Mouse (Mus musculus): ENCODE data around the gene Id1. TPM values are rescaled to one million over a fixed set of nuclear protein-coding genes. Genes with fewer than 3 reads are reported as not detected.

Id1 gene
- polyA plus RNA-seq, 1 experiment from 2014 or later, result 86.2 TPM

DNA sequence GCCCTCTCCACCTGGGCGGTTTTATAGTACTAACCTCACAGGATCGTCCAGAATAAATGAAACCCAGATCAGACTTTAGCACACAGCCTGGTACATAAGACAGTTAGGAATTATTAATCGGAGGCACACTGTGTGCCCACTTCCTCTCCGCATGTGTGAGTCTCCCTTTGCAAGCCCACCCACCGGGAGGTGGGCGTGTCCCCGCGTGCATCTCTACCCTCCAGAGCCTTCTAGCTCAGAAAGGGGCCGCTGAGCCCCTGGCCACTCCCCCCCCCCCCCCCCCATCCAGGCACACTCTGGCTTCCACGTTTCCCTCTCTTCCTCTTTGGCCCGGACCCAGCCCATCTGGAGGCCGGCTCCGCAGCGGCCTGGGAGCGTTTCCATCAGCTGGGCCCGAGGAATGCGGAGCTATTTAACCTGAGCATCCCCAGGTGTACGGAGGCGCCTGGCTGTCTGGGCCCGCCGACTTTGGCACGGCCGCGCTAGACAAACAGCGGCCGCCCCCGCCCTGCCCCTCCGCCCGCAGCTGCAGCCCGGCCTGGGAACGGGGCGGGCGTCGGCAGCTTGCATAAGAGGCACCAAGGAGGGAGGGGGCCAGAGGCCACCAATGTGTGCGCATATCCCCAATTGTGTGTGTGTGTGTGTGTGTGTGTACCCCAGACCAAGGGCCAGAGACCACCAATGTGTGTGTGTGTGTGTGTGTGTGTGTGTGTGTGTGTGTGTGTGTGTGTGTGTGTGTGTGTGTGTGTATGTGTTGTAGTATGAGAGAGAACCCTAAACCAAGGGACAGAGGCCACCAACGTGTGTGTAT is 3.2 kb downstream of the Id1 start:
- peaks cover 9% of the 10 kb centered on the region; the same call in 1 of the 2 replicates for H3K27me3 ChIP-seq (ENCODE audit: low read depth, poor library complexity, severe bottlenecking)
- under 1% methylated on average over 36 of the region's 36 CpGs for WGBS
- H3K36me3 ChIP-seq, result 0 out of 2 replicates have a peak, but pooled peaks cover 4% of the 10 kb centered on the region
- peak overlapping the region; percentile 90 for H3K27ac ChIP-seq (replicated peaks)
- peak; percentile 73 for DNase-seq (ENCODE audit: low spot score)
- H3K4me1 ChIP-seq, result peaks cover 82% of the 10 kb centered on the region
- H3K4me3 ChIP-seq, result peak overlapping the region; percentile 64
- H3K9me3 ChIP-seq (replicated peaks), result no peaks in the 10 kb centered on the region

DNA sequence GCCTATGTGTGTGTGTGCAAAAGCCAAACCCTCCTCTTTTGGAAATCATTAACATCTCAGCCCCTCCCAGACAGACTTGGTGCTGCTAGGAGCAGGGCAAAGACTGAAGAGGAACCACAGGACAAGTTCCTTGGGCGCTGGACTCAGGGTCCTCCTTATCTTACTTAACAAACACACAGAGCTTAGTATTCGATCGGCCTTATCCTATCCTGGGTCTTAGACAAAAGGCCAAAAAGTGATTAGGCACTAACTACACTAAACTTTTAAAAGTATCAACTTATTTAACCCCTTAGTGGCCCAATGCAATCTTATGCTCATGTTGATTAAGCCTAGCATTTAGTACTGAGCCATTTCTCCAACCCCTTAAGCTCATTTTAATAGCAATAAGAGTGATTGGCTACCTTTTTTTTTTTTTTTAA is 3.8 kb downstream of the Id1 start:
- DNase-seq (ENCODE audit: low spot score), result no peak
- H3K36me3 ChIP-seq, result 0 out of 2 replicates have a peak, but pooled peaks cover 4% of the 10 kb centered on the region
- H3K4me3 ChIP-seq, result peak overlapping the region; percentile 64
- 13% methylated on average over 3 of the region's 3 CpGs for whole genome bisulfite sequencing
- H3K9me3 ChIP-seq (replicated peaks), result no peaks in the 10 kb centered on the region
- peak overlapping the region; percentile 90 for H3K27ac ChIP-seq (replicated peaks)
- peaks cover 8% of the 10 kb centered on the region; the same call in 1 of the 2 replicates for H3K27me3 ChIP-seq (ENCODE audit: low read depth, poor library complexity, severe bottlenecking)
- peaks cover 75% of the 10 kb centered on the region for H3K4me1 ChIP-seq

DNA sequence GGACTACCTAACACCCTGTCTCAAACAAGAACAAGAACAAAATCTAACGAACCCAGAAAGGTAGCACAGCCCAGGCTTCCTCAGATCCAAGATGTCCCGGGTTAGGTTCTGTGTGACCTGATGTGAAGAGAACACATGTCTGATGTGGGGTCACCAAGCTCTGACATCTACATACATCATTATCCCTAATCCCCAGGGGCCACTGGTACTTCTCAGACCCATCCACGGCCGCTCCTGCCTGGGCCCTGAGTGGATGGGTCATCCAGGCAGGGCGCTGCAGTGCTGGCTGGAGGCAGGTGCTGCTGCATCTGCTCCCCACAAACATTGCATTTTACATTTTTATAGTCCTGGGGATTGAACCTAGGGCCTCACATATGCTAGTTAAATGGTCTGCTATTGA is 4.4 kb downstream of the Id1 start:
- 0 out of 2 replicates have a peak overlapping the region, but pooled peaks have one; percentile 90 for H3K27ac ChIP-seq (replicated peaks)

DNA sequence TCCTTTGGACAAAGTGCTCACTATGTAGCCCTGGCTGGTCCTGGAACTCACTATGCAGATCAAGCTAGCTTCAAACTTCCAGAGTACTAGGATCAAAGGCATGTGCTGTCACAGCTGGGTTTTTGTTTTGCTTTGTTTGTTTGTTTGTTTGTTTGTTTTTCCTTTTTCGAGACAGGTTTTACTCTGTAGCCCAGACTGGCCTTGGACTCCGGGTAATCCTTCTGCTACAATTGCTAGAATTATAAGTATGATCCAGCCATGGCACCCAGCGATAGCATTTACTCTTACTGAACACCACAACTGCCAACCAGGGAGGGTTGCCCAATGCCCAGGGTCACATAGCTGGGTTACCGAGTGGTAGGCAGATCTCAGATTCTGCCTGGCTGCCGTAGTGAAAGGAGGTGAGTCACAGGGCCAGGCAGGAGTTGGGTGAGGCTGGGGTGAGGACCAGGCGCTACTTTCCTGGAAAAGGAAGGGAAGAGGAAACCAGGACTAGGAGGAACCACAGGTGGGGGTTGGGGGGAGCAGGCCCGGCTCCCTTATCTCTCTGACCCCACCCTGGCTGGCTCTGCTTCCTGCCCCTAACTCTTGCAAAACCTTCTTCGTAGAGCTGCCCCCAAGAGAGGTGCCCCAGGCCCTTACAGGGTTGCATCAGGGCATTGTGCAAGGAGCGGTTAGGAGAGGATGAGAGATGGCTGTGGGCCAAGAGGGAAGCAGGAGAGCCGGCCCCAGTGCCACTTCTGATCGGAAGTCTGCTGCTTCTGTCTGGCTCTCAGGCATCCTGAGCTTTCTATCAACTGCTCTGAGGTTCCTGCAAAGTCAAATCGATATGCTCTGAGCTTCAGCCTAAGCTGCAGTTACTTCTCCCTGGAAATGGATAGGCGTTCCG is 5.3 kb downstream of the Id1 start:
- Histone ChIP-seq H3K36me3 (0 out of 2 replicates have a peak, but pooled peaks cover 4% of the 10 kb centered on the region), H3K4me1 (peaks cover 60% of the 10 kb centered on the region), H3K27ac (replicated peaks) (peak overlapping the region; percentile 81), H3K9me3 (replicated peaks) (no peaks in the 10 kb centered on the region), H3K27me3 (ENCODE audit: low read depth, poor library complexity, severe bottlenecking) (peaks cover 8% of the 10 kb centered on the region; the same call in 1 of the 2 replicates), H3K4me3 (no peak overlapping the region)
- 64% methylated on average over 14 of the region's 14 CpGs for WGBS
- peak; percentile 25 for DNase-seq (ENCODE audit: low spot score)

More for the DNA sequence above, 4.4 kb downstream of the Id1 start:
- no peaks in the 10 kb centered on the region for H3K9me3 ChIP-seq (replicated peaks)
- DNase-seq (ENCODE audit: low spot score), result no peak
- 70% methylated on average over 5 of the region's 5 CpGs for WGBS
- peaks cover 69% of the 10 kb centered on the region for H3K4me1 ChIP-seq
- H3K36me3 ChIP-seq, result 0 out of 2 replicates have a peak, but pooled peaks cover 4% of the 10 kb centered on the region
- peaks cover 8% of the 10 kb centered on the region; the same call in 1 of the 2 replicates for H3K27me3 ChIP-seq (ENCODE audit: low read depth, poor library complexity, severe bottlenecking)
- no peak overlapping the region for H3K4me3 ChIP-seq

DNA sequence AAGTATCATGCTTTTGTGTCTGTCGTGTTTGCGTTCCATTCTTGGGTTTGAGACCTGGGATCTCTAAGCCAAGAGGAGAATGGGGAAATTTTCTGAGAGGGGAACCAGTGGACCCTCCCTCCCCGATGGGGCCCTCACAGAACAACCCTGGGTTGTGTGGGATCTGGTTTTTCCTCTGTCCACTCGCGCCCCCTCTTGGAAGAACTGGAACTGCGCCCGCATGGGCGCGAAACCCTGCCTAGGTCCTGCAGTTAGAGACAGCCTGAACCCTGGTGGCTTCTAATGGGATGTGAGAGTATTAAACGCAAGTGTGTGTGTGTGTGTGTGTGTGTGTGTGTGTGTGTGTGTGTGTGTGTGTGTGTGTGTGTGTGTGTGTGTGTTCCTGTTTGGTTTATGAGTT is 6.4 kb downstream of the Id1 start:
- H3K27ac ChIP-seq (replicated peaks), result peak overlapping the region; percentile 81
- H3K4me3 ChIP-seq, result no peak overlapping the region
- WGBS, result 32% methylated on average over 10 of the region's 10 CpGs

DNA sequence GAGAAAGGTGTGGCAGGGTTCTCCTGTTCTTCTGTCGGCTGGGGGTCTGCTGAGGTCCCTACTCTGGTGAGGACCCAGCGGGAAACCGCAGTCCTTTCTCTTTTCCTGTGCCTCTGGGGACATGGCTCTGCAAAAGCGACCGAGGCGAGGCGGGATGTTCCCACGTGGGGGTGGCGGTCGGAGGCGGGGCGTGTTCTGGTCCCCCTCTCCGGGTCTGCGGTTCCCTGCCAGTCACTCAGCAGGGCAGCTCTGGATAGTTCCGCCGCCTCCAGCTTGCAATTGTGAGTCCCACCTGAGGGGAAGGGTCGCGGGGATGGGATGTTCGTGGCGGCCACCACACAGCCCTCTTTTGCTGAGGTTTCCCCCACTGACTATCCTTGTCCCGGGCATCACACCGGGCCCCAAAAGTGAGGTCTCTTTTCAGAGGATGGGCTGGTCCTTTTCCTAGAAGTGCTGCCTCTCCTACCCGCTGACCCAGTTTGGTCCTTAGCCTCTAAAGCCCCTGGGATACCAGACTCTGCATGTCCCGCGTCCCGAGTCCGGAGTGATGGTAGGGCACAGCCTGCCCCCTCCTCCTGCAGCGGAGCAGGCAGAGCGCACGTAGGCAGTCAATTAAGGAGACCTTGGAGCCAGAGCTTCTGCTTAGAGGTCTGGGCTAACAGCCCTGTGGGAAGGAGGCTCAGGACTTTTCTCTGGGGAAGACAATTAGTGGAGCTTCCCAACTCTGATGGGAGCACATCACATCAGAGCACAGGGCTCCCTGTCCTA is 18.1 kb downstream of the Id1 start, which contains the start of gene Cox4i2:
TSS of gene Cox4i2 (plus strand) at position 230 of the 768 bp plus-strand sequence.
- DNase-seq (ENCODE audit: low spot score), result peak; percentile 44
- Histone ChIP-seq H3K4me3 (peak within 1 kb of the TSS; percentile 48), H3K36me3 (no peaks in the 10 kb centered on the region), H3K9me3 (replicated peaks) (no peaks in the 10 kb centered on the region), H3K27me3 (ENCODE audit: low read depth, poor library complexity, severe bottlenecking) (peaks cover 41% of the 10 kb centered on the region), H3K4me1 (peaks cover 23% of the 10 kb centered on the region), H3K27ac (replicated peaks) (peak within 1 kb of the TSS; percentile 76)
- 3% methylated on average over 30 of the region's 30 CpGs for WGBS

More for the DNA sequence above, 6.4 kb downstream of the Id1 start:
- peaks cover 8% of the 10 kb centered on the region; the same call in 1 of the 2 replicates for H3K27me3 ChIP-seq (ENCODE audit: low read depth, poor library complexity, severe bottlenecking)
- H3K9me3 ChIP-seq (replicated peaks), result no peaks in the 10 kb centered on the region
- DNase-seq (ENCODE audit: low spot score), result peak; percentile 83
- peaks cover 50% of the 10 kb centered on the region for H3K4me1 ChIP-seq
- 0 out of 2 replicates have a peak, but pooled peaks cover 4% of the 10 kb centered on the region for H3K36me3 ChIP-seq

DNA sequence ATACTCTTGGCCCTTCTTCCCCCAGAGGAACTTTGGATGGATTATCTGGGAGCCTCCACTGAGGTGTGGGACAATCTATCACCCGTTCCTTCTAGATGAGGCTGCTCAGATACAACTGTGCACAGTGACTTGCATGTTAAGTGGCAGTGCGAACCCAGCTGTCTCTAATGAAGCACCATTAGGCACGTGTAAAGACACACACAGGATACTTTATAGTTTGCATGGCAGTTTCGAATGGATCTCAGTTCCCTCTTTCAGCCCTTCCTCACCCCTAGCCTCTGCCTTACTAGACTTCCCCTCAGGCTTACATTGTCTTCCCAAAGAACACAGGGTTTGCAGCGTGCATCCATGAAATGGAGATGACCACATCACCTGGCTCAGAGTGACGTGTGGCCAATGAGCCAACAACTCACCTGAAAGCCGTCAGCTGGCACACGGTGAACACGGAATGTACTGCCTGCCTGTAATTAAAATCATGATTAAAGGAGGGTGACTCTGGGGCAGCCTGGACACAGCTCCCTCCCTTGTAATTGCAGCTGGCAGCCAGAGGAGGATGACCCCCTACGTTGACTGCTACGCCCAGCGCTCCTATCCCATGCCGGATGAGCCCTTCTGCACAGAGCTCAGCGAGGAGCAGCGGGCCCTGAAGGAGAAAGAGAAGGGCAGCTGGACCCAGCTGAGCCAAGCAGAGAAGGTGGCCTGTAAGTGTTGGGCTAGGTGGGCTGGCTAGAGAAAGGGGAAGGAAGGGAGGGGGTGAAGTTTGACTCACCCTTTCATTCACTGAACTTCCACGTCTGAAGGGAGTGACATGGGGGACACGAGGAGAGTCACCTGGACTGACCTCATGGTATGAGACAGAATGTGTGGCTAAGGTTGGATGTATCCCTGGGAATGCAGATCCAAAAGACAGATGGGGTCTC is 20.7 kb downstream of the Id1 start:
- Histone ChIP-seq H3K27ac (replicated peaks) (no peak overlapping the region), H3K27me3 (ENCODE audit: low read depth, poor library complexity, severe bottlenecking) (peaks cover 41% of the 10 kb centered on the region), H3K9me3 (replicated peaks) (no peaks in the 10 kb centered on the region), H3K36me3 (no peaks in the 10 kb centered on the region), H3K4me1 (peaks cover 20% of the 10 kb centered on the region), H3K4me3 (no peak overlapping the region)
- no peak for DNase-seq (ENCODE audit: low spot score)
- 72% methylated on average over 17 of the region's 17 CpGs for WGBS

DNA sequence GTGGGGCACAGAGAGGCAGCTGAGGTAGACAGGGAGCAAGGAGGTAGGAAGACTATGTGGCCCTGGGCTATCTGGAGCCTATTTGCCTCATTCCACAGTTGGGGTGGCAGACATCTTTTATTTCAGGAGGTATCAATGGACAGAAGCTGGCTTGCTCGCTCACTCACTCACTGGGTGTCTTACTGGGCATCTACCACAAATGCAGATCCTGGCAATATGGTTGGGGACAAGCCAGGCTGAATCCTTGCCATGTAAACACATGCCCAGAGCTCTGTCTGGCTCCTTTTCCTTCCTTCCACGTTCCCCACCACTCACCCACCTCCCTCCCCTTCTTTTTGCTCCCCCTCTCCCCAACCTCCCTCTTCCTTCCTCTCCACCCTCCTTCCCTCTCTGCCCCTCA is 21.4 kb downstream of the Id1 start:
- 66% methylated on average over 2 of the region's 2 CpGs for WGBS
- Histone ChIP-seq H3K4me3 (no peak overlapping the region), H3K4me1 (peaks cover 20% of the 10 kb centered on the region), H3K27me3 (ENCODE audit: low read depth, poor library complexity, severe bottlenecking) (peaks cover 41% of the 10 kb centered on the region), H3K36me3 (no peaks in the 10 kb centered on the region), H3K27ac (replicated peaks) (no peak overlapping the region), H3K9me3 (replicated peaks) (no peaks in the 10 kb centered on the region)
- DNase-seq (ENCODE audit: low spot score), result no peak

DNA sequence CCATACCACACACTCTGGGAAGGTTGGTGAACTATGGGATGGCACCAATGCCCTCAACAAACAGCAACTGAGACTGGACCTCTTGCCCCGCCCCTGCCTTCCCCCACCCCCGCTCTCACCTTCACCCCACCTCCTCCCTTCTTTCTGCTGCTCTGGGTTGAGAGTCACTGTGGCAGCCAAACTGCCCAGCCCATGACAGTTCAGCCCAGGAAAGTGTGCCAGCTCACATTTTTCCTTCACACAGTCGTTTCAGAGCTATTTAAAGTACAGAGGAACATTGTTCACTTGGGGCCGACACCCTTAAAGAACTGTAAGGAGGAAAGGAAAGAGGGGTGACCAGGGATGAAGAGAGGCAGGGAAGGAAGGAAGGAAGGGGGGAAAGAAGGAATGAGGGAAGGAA is 22.3 kb downstream of the Id1 start:
- H3K27me3 ChIP-seq (ENCODE audit: low read depth, poor library complexity, severe bottlenecking), result peaks cover 37% of the 10 kb centered on the region
- 66% methylated on average over 4 of the region's 4 CpGs for WGBS

DNA sequence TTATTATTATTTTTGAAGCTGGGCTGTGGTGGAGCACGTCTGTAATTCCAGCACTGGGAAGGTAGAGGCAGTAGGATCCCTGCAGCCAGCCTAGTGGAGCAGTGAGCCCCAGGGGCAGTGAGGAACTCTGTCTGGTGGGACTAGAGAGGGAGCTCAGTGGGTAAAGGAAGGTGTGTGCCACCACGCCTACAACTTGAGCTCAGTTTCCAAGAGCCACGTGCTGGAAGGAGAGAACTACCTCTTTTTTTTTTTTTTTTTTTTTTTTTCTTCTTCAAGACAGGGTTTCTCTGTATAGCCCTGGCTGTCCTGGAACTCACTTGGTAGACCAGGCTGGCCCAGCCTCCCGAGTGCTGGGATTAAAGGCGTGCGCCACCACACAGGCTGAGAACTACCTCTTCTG is 27.3 kb downstream of the Id1 start:
- Histone ChIP-seq H3K27me3 (ENCODE audit: low read depth, poor library complexity, severe bottlenecking) (no peaks in the 10 kb centered on the region), H3K4me1 (peaks cover 31% of the 10 kb centered on the region), H3K36me3 (no peaks in the 10 kb centered on the region), H3K27ac (replicated peaks) (no peak overlapping the region), H3K4me3 (no peak overlapping the region), H3K9me3 (replicated peaks) (no peaks in the 10 kb centered on the region)
- 73% methylated on average over 6 of the region's 6 CpGs for WGBS
- no peak for DNase-seq (ENCODE audit: low spot score)

More for the DNA sequence above, 22.3 kb downstream of the Id1 start:
- Histone ChIP-seq H3K36me3 (no peaks in the 10 kb centered on the region), H3K4me1 (peaks cover 20% of the 10 kb centered on the region), H3K4me3 (no peak overlapping the region), H3K9me3 (replicated peaks) (no peaks in the 10 kb centered on the region), H3K27ac (replicated peaks) (no peak overlapping the region)
- DNase-seq (ENCODE audit: low spot score), result no peak

All from midbrain, embryonic 10.5 days (tissue).